Mouse (Mus musculus) layer of hippocampus, postnatal 14 days (tissue): ENCODE results near the gene Dusp1. TPM values are rescaled to one million over a fixed set of nuclear protein-coding genes. Genes with fewer than 3 reads are reported as not detected.

ENCODE experiments used
- DNase-seq, 2 experiments: peaks; one replicate each; pipeline ENCODE4 v3.0.0; 2021 to 2022; ENCODE audit warnings: low spot score in 2 of 2, mixed read lengths in 1 of 2
- long read RNA-seq, 2 experiments: library from polyadenylated mRNA; stranded (forward); transcript quantifications; one replicate each; pipeline ENCODE4 v2.0.0; 2021
- total RNA-seq, 2 experiments: library from RNA; stranded (reverse); gene quantifications; 2 replicates each; pipeline ENCODE4 v1.2.3; 2021

Dusp1 gene
- 10 to 100 TPM; 20.3 to 24.3 TPM for total RNA-seq
- long read RNA-seq, experiment 1, transcript Dusp1-202 (4 exons, 1,990 nt) = major isoform, 28 of 37 reads
- long read RNA-seq, experiment 1, partial matches to known transcripts = 2 of 37 reads
- long read RNA-seq, experiment 1, other reads (novel, unspliced or antisense) = 7 of 37 reads
- long read RNA-seq, experiment 2, transcript Dusp1-202 (4 exons, 1,990 nt) = major isoform, 37 of 48 reads
- long read RNA-seq, experiment 2, partial matches to known transcripts = 3 of 48 reads
- long read RNA-seq, experiment 2, other reads (novel, unspliced or antisense) = 7 of 48 reads

- peak; percentile 37 for DNase-seq
Measured at GRCm38 (mm10) chr17:26561651-26562181, at the start of gene Dusp1. Gene Dusp1 (minus strand): TSS chr17:26562128.

GRCm38 (mm10) chr17:26611328-26611727 is 49.4 kb upstream of the Dusp1 start:
- DNase-seq = no peak

GRCm38 (mm10) chr17:26609820-26610219 is 47.9 kb upstream of the Dusp1 start:
- DNase-seq = peak; percentile 58 to 59

GRCm38 (mm10) chr17:26608877-26609276 is 46.9 kb upstream of the Dusp1 start:
- no peak for DNase-seq

GRCm38 (mm10) chr17:26608348-26608747 is 46.4 kb upstream of the Dusp1 start:
- DNase-seq = no peak

- DNase-seq = no peak
Measured at GRCm38 (mm10) chr17:26606516-26606915, 44.6 kb upstream of the Dusp1 start.

DNA sequence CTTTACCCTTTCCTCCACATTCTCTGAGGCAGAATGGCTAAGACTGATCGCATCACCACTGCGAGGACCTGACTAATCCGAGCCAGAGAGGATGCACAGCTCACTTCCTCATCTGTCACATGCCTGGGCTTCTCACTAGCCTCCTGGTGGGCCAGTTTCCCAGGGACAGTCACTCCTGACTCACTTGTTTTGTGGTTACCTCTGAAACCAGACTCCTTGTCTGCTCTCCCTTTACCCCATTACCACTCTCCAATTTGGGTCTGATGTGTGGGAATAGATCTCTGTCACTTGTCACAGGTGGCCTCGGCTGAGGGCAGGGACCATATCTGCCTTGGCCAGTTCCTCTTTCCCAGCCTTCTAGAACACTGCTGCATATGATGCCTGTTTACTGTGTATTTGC is 43.7 kb upstream of the Dusp1 start:
- DNase-seq = no peak

DNA sequence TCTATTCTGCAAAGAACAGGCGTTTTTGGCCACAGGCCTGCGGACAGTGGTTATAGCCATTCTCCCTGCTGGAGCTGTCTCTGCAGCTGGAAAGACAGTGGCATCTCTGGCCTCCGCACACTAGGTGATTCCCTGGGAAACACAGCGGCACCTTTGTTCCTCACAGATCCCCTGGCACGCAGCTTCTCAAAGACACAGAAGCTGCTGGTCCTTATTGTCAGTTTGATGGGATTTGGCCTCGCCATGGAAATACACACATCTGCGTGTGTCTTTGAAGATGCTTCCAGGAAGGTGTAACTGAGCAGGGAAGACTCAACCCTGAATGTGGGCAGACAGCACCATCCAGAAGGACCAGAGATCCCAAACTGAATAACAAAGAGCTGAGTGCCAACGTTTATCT is 41.4 kb upstream of the Dusp1 start:
- no peak for DNase-seq

DNA sequence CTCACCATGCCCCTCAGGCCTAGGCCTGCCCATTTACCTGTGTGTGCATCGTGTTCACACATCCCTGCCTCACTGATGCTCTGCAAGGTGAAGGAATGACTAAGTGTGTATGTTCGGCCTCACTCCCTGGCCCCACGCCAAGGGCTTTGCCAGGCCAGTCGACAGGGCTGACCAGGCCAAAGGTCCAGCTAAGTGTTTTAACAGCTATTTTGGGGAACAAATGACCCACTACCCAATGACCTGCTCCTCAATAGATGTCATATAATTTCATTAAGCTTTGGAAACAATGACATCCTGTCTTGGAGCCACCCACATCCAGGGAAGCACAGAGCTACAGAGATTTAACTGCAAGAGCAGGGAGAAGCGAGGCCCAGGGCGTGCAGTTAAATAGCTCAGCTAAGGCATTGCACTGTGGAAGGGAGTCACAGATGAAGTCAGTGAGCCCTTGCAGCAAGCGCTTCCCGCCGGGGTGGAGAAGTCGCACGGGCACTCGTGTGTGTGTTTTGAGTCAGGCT is 40.5 kb upstream of the Dusp1 start:
- no peak for DNase-seq

GRCm38 (mm10) chr17:26601926-26602325 is 40.0 kb upstream of the Dusp1 start:
- DNase-seq = no peak

GRCm38 (mm10) chr17:26601514-26601913 is 39.6 kb upstream of the Dusp1 start:
- no peak for DNase-seq

DNA sequence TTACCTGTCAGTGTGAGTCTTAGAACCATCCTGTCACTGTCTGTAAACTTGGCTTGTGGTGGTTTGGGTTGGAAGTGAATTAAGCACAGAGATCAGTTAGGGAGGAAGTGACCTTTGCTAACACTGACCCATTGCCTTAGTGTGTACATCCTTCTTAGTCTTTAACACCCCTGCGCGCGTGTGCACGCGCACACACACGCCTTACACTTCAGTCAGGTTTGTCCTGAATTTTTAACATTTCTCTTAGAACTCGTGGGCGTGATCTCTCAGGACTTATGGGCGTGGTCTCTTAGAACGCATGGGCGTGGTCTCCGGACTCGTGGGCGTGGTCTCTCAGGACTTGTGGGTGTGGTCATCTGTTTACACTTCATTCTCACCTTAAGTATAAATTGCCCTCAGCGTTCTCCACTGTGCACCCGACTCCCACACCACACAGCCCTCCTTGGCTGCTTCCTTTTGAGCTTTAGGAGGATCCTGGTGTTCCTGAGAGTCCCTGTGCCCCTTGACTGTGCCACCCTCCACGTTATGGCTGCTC is 39.1 kb upstream of the Dusp1 start:
- DNase-seq = no peak

DNA sequence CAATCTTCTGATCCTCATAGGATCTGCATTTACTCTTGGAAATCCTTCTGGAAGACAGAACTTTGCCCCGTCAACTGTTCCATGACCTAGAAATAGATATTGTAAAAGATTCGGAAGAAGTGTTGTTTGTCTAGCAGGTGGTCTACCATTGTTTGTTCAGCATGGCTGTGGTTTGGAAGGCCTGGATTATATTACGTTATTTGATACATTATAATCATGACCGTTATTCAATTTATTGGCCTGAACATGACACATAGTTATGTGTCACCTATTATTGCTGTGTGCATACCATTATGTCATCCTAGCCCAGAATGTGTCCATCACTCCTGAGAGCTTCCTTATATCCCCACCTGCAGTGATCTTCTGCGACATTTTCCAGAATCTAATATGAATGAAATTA is 36.9 kb upstream of the Dusp1 start:
- no peak for DNase-seq

DNA sequence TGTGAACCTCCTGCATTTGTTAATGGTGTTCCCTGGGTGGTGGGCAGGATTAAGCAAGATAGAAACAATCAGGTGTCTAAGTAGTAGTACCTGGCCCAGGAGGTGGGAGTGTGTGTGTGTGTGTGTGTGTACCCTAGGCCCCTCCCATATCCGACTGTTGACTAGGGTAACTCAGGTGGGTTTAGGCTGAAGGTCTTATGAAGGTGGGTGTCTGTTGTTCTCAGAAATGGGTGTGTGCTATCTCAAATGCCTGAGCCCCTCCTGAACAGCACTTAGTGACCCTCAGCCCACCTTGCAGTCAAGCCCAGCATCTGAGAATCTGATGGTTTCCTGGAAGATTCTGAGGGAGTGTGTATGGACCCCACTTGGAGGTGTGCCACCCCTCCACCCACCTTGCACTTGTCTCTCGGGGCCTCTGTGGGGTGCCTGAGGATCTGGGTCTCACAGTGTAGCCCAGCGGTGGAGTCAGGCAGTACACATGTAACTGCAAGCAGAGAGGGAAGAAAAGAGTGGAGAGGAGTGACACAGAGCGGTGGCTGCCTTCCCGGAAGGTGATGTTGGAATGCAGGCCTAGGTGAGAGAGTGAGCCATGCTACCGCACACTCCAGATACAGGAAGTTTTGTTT is 35.0 kb upstream of the Dusp1 start:
- no peak for DNase-seq

DNA sequence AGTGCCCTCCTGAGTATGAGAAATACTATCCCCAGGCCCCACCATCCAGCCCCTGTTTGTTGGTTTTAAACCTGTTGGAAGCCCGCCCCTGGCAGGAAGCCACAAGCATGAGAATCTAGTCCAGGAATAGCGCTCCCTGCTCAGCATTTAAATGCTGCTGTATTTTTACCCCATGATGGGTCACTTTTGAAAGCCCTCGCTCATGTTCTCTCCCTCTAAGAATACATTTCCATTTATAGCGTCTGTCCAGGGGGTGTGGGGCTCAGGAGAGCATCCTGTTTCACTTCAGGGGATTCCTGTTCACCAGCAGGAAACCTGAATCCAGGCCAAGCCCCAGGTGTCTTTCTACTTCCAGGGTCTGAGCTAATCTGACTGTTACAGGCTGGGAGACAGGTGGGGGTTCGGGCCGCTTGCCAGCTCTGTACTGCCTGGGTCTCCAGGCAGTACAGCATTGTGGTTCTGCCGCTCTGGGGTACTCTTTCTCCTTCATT is 34.3 kb upstream of the Dusp1 start:
- peak; percentile 48 to 64 for DNase-seq

- DNase-seq = no peak
Measured at GRCm38 (mm10) chr17:26595448-26596167, 33.7 kb upstream of the Dusp1 start.

GRCm38 (mm10) chr17:26594958-26595357 is 33.0 kb upstream of the Dusp1 start:
- DNase-seq = no peak

GRCm38 (mm10) chr17:26594171-26594570 is 32.2 kb upstream of the Dusp1 start:
- no peak for DNase-seq

DNA sequence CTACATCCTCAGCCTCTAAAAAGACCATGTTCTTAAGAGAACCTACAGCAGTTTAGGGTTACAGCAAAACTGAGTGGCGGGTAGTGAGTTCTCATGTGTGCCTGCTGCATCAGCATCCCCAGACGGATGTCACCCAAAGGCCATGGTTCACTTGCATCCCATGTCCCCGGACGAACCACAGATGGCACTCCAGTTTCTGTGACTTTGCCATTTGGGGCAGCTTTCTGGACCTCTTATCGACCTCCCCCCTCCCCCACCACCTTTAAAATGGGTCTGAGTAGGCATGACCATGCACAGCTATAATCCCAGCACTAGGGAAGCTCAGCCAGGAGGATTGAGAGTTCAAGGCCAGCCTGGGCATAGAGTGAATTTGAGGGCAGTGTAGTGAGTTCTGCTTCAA is 31.3 kb upstream of the Dusp1 start:
- no peak for DNase-seq

DNA sequence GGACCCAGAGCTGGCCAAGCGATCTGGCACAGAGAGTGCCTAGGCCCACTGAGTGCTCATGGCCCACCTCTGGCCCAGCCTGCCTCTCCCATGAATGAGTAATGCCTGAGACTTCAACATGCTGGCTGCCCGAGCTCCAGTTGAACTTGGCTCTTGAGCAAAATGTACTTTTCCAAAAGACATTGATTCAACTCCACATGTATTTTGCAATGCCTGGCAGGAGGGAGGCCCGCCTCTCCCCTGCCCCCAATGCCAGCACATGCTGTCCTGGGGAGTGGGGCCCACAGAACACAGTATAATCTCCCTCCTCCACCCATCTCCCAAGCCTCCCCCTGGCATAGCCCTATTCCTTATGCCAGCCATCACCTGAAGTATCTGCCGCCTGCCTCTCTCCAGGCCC is 30.6 kb upstream of the Dusp1 start:
- no peak for DNase-seq

GRCm38 (mm10) chr17:26587961-26588487 is 26.1 kb upstream of the Dusp1 start:
- no peak for DNase-seq
